Mouse (Mus musculus) kidney, adult 2 months (tissue): Measurements from ENCODE around the gene Opa1.

Source experiments
- CTCF ChIP-seq: fragments of 200-500 bp; conservative IDR thresholded peaks from 2 replicates; pipeline ENCODE4 v1.5.1; 2011; ENCODE audit warnings: low read depth, mild to moderate bottlenecking, control low read depth, low read length, moderate library complexity, mixed read lengths; ENCODE audit not compliant: insufficient read depth, insufficient read length
- POLR2A ChIP-seq: fragments of 200-500 bp; IDR thresholded peaks from one replicate; pipeline ENCODE4 v1.6.1; 2011; ENCODE audit warnings: low read depth, low read length, control low read depth

DNA sequence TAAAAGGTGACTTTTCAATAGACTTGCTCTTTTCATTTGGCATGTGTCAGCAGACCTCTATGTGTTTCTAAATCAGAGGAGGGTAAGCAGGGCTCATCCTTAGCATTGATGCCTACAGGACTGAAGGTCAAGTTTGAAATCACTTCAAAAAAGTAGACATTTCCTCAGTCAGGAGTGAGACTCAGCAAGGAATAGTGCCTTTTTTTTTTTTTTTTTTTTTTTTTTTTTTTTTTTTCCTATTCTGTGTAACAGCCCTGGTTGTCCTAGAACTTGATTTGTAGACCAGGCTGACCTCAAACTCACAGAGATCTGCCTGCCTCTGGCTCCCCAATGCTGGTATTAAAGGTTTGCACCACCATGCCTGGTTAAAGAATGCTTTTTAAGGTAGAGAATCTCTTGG lies 67.1 kb downstream of the Opa1 start:
- TF ChIP-seq CTCF (no peak), POLR2A (no peak)
